Mouse (Mus musculus) retina, postnatal 1 day (tissue): ENCODE measurements at regions not wholly inside any gene's neighbourhood (a gene's known extent, or its start where the extent isn't known, plus 50 kb on each side); places are given as distances from the start of the nearest gene placed in this dataset.
A peak's percentile ranks its signal among the peaks of the same experiment; 100 is the strongest.
"Not testable (repeated sequence)": the region's sequence is repeated elsewhere in the genome, so short reads cannot be mapped to it uniquely, and the experiment has no call there.

Source experiments
- DNase-seq: peaks from one replicate; pipeline ENCODE4 v3.0.0-alpha.2; 2012

DNA sequence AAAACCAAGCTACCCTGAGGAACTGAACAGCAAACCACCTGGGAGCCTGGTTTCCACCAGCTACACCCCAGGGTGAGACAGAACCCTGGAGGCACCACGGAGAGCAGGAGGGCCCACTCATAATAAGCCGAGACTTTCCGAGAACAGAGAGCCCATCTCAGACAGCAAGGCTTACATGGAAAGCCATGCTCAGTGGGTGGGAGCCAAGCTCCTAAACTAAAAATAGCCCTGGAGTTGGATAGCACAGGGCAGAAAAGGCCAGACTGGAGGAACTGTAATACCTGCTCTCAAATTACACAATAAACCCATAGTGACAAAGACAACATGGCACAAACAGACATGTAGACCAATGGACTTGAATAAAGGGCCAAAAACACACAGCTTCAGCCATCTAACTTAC, 69.9 kb downstream of the Fbxo4 start:
- DNase-seq: no peak

DNA sequence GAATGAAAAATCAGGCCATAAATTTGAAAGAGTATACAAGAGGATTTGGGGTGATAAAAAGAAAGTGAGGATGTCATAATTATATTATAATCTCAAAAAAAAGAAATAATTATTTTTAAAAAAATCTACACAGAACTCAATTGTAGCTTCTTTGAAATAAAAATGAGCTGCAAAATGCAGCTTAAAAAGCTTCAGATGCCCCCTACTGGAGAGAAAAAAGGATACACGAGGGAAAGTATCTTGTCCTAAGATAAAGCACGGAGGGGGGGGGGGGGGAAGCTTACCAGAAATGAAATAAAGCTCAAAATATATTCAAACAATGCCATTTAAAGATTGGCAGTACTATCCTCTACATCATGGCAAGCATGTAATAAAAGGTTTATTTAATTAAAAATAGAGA, 70.7 kb downstream of the Fbxo4 start:
- DNase-seq: peak; percentile 17

GRCm38 (mm10) chr15:3905548-3905947, 73.8 kb downstream of the Fbxo4 start:
- DNase-seq: no peak

DNA sequence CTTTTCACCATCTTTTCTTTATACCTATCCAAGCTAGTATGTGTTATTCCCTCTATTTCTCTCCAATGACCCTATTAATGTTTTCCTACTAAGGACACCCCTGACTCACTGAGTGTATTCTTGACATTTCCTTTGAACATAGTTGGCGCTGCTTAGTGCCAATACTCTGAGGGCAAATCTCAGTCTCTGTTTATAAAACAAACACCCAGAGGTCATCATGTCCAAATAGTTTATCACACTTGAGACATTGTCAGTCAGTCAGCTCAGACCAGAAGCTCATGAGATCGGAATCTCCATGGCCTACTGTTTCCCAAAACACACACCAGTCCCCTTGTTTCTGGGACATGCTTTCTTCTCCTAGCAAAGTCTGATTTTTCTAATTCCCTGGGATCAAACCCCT, 100.9 kb downstream of the Fbxo4 start:
- DNase-seq: no peak

GRCm38 (mm10) chr15:3877506-3877905, 101.9 kb downstream of the Fbxo4 start:
- no peak for DNase-seq

GRCm38 (mm10) chr15:3875210-3875861, 104.0 kb downstream of the Fbxo4 start:
- peak; percentile 1 for DNase-seq

GRCm38 (mm10) chr15:3831802-3832201, 147.6 kb downstream of the Fbxo4 start:
- no peak for DNase-seq

DNA sequence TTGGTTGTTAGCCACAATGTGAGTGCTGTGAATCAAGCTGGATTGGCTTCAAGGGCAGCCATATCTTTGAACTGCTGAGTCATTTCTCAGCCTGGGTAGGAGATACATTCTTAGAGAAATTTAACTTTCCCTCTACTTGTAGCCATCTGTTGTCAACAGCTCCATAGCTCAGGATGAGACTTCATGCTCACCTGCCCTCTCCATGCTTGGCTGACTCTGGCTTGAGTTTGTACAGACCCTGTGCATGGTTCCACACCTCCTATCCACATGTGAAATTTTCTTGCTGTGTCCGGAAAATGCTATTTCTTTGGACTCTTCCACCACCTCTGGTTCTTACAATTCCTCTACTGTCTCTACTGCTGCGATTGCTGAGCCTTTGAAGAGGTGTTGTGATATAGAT, 173.9 kb downstream of the Fbxo4 start:
- DNase-seq: no peak

DNA sequence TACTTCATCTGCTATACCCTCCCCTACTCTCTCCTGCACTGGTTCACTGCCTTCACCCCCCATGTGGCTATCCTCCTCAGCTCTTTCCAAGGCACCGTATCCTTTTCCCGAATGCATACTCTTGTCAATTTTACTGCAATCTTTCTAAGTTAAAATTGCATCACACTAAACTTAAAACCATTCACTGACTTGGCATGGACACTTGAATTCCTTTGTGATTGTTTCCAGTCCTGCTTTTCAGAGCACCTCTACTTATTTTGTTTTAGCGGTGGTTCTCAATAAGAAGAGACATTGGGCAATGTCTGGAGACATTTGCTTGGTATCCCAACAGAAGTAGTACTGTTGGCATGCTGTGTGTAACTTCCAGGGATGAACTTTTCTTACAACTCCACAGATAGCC, 192.6 kb upstream of the Ghr start:
- no peak for DNase-seq

GRCm38 (mm10) chr15:3772228-3772789, 189.0 kb upstream of the Ghr start:
- no peak for DNase-seq

DNA sequence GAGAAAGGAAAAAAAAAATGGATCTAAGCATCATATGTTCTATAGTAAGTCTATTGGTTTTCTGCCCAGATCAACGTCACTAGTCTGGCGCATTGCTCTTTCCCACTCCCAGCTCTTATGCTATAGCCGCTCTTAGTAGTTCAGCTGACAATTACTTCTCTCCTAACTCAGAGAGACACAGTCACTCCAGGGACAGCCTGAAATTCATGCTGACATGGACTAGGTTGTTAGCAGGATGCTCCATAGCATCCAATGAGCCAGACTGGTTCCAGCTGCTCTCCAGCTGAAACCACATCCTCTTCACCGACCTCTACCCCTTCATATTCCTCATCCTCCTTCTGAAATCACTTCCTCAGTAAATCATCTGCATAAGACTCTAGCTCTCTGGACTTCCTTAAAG, 187.0 kb upstream of the Ghr start:
- DNase-seq: no peak

DNA sequence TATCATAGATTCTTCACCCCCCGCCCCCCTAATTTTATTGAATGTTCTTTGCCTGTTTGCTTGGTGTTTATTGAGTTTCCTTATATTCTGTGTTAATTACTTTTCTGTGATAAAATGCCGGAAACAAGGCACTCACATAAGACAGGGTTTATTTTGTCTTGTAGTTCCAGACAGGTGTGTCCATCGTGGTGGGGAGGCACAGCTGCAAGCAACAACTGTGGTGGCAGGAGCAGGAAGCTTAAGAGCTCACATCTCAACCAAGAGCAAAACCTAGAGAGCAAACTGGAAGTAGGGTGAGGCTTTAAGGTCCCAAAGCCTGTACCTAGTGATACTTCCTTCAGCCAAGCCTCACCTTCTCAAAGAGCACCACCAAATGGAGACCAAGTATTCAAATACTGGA, 181.4 kb upstream of the Ghr start:
- DNase-seq: no peak

- DNase-seq: no peak
These were observed 177.1 kb upstream of the Ghr start for GRCm38 (mm10) chr15:3760396-3760795.

- DNase-seq: no peak
These were observed 172.3 kb upstream of the Ghr start for GRCm38 (mm10) chr15:3755636-3756035.

- DNase-seq: not testable (repeated sequence)
These were observed 164.8 kb upstream of the Ghr start for GRCm38 (mm10) chr15:3748072-3748471.

- DNase-seq: no peak
These were observed 160.0 kb upstream of the Ghr start for GRCm38 (mm10) chr15:3743168-3743814.

- no peak for DNase-seq
These were observed 158.9 kb upstream of the Ghr start for GRCm38 (mm10) chr15:3742191-3742590.

- DNase-seq: no peak
These were observed 141.9 kb upstream of the Ghr start for GRCm38 (mm10) chr15:3725214-3725613.

- DNase-seq: no peak
These were observed 137.5 kb upstream of the Ghr start for GRCm38 (mm10) chr15:3720668-3721340.

DNA sequence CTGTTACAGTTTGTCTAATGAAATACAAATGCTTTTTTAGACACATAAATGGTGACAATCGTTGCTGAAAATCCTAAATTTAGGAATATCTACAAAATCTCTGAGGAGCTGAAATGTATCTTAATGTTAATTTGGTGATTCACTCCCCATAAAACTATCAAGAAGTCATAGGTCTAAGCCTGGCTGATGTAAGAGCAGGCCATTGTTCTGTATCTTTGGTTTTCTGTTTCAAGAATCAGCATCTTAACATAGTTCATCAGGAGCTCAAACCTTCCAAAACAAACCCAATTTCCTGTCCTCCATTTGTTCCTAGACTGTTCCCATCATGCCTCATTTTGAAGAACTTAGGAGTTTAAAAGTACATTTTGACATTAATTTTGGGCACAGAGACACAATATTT, 128.5 kb upstream of the Ghr start:
- no peak for DNase-seq

- DNase-seq: peak; percentile 4
These were observed 124.1 kb upstream of the Ghr start for GRCm38 (mm10) chr15:3707089-3708078.

DNA sequence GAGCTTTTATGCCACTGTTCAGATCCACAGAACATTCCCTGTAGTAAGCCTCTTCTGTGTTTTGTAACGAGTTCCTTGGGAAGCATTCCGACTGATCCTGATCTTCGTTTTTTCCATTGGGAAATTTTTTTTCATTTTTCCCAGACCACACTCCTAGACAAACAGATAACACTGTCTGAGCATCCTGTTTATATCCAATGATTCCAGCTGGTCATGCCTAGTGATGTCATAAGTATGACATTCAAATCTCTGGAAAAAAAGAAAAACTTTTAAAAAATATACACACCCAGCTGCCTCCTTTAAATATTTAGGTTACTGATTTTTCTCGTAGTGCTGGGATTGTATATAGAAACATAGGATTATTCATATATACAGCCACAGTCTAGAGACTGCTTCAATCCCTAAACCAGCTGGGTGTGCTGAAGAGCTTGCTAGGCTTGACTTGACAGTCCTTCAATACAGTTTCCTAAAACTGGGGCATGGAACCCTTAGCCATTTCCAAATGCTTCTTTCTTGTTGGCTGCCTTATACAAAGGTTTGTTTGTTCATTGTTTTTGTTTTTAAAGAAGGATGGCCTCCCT, 116.0 kb upstream of the Ghr start:
- DNase-seq: peak; percentile 2
